Mouse (Mus musculus): ENCODE results near the gene Tcf19. TPM values are rescaled to one million over a fixed set of nuclear protein-coding genes. Genes with fewer than 3 reads are reported as not detected.

Gene Tcf19
- polyA plus RNA-seq, 1 experiment from 2014 or later = 32.7 TPM

DNA sequence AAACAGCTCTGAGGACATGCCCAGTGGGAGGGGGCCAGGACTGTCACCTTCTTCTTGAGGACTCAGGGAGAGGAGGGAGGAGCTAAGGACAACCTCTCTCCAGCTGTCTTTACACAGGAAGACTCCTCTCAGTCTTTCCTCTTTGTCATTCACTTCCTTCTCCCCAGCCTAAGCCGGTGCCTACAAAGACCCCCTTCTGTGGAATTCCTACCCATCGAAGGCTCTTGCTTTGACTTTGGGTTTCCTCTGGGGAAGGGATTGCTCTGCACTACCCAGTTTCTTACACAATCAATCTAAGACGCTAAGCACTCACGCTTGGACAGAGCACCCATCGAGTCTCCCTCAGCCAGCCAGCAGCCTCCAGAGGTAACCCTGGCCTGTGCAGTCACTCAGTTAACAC, 32.0 kb upstream of the Tcf19 start:
- TF ChIP-seq EP300 (optimal IDR thresholded peaks at IDR 0.05) = no peak
- no peak for TF ChIP-seq CTCF (IDR thresholded peaks at IDR 0.05; ENCODE audit: low read depth)
- Histone ChIP-seq H3K36me3 (ENCODE audit: control insufficient read depth, insufficient read depth, low read length) (no peaks in the 10 kb centered on the region), H3K4me3 (ENCODE audit: low read depth, low read length) (no peak overlapping the region), H3K27ac (replicated peaks) (peak overlapping the region; percentile 69; the same call in 1 of the 2 replicates), H3K27me3 (ENCODE audit: control insufficient read depth, insufficient read depth, low read length) (no peaks in the 10 kb centered on the region), H3K9ac (ENCODE audit: low read length) (no peak overlapping the region), H3K4me2 (replicated peaks; ENCODE audit: low read depth) (no peak overlapping the region), H3K9me3 (ENCODE audit: control insufficient read depth, low read length) (no peaks in the 10 kb centered on the region), H3K4me1 (replicated peaks; ENCODE audit: control insufficient read depth, insufficient read depth) (no peaks in the 10 kb centered on the region)
- 25% methylated on average over 5 of the region's 5 CpGs for WGBS
- ATAC-seq (ENCODE audit: low FRiP score, low TSS enrichment) (no peak), DNase-seq (ENCODE audit: low spot score) (no peak)

DNA sequence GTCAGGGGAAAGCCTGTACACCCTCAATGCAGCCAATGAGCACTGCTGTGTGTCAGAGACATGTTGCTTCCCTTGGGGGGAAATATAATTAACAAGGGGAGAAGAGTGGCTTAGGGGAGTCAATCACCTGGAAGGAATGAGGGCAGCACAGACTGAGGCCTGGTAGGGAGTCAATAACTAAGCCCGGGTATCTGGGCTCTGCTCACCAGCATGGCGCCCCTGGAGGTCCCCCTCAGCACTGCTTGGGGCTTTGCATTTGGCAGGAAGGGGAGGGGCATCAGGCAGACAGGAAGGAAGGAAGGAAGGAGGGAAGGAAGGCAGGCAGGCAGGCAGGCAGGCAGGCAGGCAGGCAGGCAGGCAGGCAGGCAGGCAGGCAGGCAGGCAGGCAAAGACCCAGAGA, 30.8 kb upstream of the Tcf19 start:
- no peaks in the 10 kb centered on the region for H3K9me3 ChIP-seq (ENCODE audit: control insufficient read depth, low read length)
- H3K4me1 ChIP-seq (replicated peaks; ENCODE audit: control insufficient read depth, insufficient read depth) = no peaks in the 10 kb centered on the region
- 67% methylated on average over 1 of the region's 2 CpGs for WGBS
- DNase-seq (ENCODE audit: low spot score) (no peak), ATAC-seq (ENCODE audit: low FRiP score, low TSS enrichment) (no peak)
- no peaks in the 10 kb centered on the region for H3K36me3 ChIP-seq (ENCODE audit: control insufficient read depth, insufficient read depth, low read length)
- no peaks in the 10 kb centered on the region for H3K27me3 ChIP-seq (ENCODE audit: control insufficient read depth, insufficient read depth, low read length)
- H3K9ac ChIP-seq (ENCODE audit: low read length) = no peak overlapping the region
- TF ChIP-seq EP300 (optimal IDR thresholded peaks at IDR 0.05) (no peak), CTCF (IDR thresholded peaks at IDR 0.05; ENCODE audit: low read depth) (0 out of 2 replicates have a peak, but pooled peaks have one; percentile 10)
- H3K4me2 ChIP-seq (replicated peaks; ENCODE audit: low read depth) = no peak overlapping the region
- no peak overlapping the region for H3K27ac ChIP-seq (replicated peaks)
- H3K4me3 ChIP-seq (ENCODE audit: low read depth, low read length) = no peak overlapping the region

DNA sequence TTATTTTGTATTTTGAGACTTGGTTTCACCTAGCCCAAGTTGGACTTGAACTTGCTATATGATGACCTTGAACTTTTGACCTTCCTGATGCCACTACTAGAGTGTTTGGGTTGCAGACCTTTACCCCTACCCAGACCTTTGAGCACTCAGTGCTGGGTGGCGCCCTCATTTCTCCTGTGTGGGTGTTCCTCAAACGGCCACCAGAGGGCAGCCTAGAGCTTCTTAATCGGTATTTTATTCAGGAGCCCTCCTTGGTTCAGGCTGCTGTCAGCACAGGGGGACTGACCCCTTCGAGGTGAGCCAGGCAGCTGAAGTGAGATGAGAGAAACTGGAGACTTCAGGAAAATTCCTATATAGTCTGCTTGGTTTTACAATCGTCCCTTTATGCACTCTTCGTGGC, 28.1 kb upstream of the Tcf19 start:
- DNase-seq (ENCODE audit: low spot score) = peak; percentile 58
- no peaks in the 10 kb centered on the region for H3K27me3 ChIP-seq (ENCODE audit: control insufficient read depth, insufficient read depth, low read length)
- H3K9ac ChIP-seq (ENCODE audit: low read length) = no peak overlapping the region
- no peak overlapping the region for H3K27ac ChIP-seq (replicated peaks)
- 34% methylated on average over 6 of the region's 6 CpGs for WGBS
- 0 out of 2 replicates have a peak, but pooled peaks have one; percentile 27 for ATAC-seq (ENCODE audit: low FRiP score, low TSS enrichment)
- H3K4me3 ChIP-seq (ENCODE audit: low read depth, low read length) = no peak overlapping the region
- H3K4me1 ChIP-seq (replicated peaks; ENCODE audit: control insufficient read depth, insufficient read depth) = no peaks in the 10 kb centered on the region
- TF ChIP-seq CTCF (IDR thresholded peaks at IDR 0.05; ENCODE audit: low read depth) (peak; percentile 87), EP300 (optimal IDR thresholded peaks at IDR 0.05) (no peak)
- no peaks in the 10 kb centered on the region for H3K9me3 ChIP-seq (ENCODE audit: control insufficient read depth, low read length)
- no peak overlapping the region for H3K4me2 ChIP-seq (replicated peaks; ENCODE audit: low read depth)
- H3K36me3 ChIP-seq (ENCODE audit: control insufficient read depth, insufficient read depth, low read length) = no peaks in the 10 kb centered on the region

DNA sequence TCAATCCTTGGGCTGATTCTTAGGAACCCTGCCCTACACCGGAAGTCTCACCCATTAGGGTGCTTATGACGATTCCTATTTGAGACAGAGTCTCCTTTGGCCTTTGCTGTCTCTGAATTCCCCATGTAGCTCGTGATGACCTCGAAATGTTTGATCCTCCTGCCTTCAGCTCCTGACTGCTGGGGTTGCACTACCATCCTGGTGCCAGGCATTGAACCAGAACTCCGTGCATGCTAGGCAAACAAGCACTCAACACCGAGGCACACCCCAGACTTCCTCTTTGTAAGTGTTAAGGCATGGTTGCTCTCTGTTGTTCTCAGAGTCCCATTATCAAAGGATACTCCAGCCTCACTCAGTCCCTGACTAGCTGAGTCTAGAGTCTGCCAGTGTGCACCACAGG, 27.4 kb upstream of the Tcf19 start:
- Histone ChIP-seq H3K4me2 (replicated peaks; ENCODE audit: low read depth) (no peak overlapping the region), H3K4me1 (replicated peaks; ENCODE audit: control insufficient read depth, insufficient read depth) (no peaks in the 10 kb centered on the region), H3K27me3 (ENCODE audit: control insufficient read depth, insufficient read depth, low read length) (no peaks in the 10 kb centered on the region), H3K9ac (ENCODE audit: low read length) (no peak overlapping the region), H3K9me3 (ENCODE audit: control insufficient read depth, low read length) (no peaks in the 10 kb centered on the region), H3K27ac (replicated peaks) (no peak overlapping the region), H3K36me3 (ENCODE audit: control insufficient read depth, insufficient read depth, low read length) (no peaks in the 10 kb centered on the region), H3K4me3 (ENCODE audit: low read depth, low read length) (no peak overlapping the region)
- no peak for ATAC-seq (ENCODE audit: low FRiP score, low TSS enrichment)
- WGBS = 61% methylated on average over 6 of the region's 6 CpGs
- DNase-seq (ENCODE audit: low spot score) = no peak
- TF ChIP-seq CTCF (IDR thresholded peaks at IDR 0.05; ENCODE audit: low read depth) = no peak
- no peak for TF ChIP-seq EP300 (optimal IDR thresholded peaks at IDR 0.05)

DNA sequence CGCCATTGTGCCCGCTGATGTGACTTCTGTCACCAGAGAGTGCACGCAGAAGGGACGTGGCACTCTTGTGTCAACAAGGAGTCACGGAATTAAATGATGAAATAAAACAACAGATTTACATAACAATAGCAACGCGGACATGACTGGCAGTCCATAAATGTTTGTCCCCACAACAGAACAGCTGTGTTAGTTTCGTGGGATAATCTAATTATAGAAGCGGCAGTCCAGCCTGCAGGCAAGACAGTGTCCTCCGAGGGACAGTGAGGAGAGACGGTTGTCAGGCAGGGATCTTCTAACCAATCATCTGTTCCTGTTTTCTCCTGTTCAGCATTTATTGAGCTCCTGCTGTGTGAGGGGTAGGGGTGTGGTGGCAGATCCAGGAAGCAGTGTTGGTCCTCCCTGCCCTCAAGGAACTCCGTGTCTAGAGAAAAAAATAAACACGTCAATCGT, 26.8 kb upstream of the Tcf19 start:
- Histone ChIP-seq H3K27me3 (ENCODE audit: control insufficient read depth, insufficient read depth, low read length) (no peaks in the 10 kb centered on the region), H3K9me3 (ENCODE audit: control insufficient read depth, low read length) (no peaks in the 10 kb centered on the region), H3K4me1 (replicated peaks; ENCODE audit: control insufficient read depth, insufficient read depth) (no peaks in the 10 kb centered on the region), H3K9ac (ENCODE audit: low read length) (no peak overlapping the region), H3K4me3 (ENCODE audit: low read depth, low read length) (no peak overlapping the region), H3K4me2 (replicated peaks; ENCODE audit: low read depth) (no peak overlapping the region), H3K36me3 (ENCODE audit: control insufficient read depth, insufficient read depth, low read length) (no peaks in the 10 kb centered on the region), H3K27ac (replicated peaks) (no peak overlapping the region)
- WGBS = 51% methylated on average over 14 of the region's 14 CpGs
- TF ChIP-seq CTCF (IDR thresholded peaks at IDR 0.05; ENCODE audit: low read depth) = no peak
- DNase-seq (ENCODE audit: low spot score) (no peak), ATAC-seq (ENCODE audit: low FRiP score, low TSS enrichment) (no peak)

DNA sequence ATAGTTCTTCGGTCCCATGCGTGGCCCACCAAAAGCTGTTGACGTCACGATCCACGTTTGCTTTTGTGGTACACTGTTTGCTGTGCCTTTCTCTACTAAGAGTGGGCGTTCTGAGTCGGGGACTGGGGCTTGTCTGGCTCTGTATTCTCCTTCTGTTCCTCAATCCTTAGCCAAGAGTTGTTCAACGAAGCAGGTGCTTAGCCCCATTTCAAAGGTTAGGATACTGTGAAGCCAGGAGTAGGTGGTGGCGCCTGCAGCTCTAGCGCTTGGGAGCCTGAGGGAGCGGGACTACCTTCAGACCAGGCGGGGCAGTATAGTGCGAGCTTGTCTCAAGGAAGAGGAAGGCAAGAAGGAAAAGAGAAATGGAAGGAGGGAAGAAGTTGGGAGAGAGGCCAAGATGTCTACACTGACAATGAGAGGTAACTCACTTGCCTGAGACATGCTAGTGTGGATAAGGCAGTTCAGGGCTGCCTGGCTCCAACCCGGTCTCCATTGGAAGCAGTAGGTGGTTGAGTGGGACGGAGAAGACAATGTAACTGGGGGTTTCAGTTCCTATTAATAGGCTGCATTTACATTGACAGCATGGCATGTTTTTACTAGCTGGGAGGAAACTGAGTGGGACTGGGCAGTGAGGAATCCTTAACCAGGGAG, 26.3 kb upstream of the Tcf19 start:
- no peak for ATAC-seq (ENCODE audit: low FRiP score, low TSS enrichment)
- no peaks in the 10 kb centered on the region for H3K9me3 ChIP-seq (ENCODE audit: control insufficient read depth, low read length)

More for the DNA sequence above, 26.3 kb upstream of the Tcf19 start:
- H3K36me3 ChIP-seq (ENCODE audit: control insufficient read depth, insufficient read depth, low read length) = no peaks in the 10 kb centered on the region
- H3K9ac ChIP-seq (ENCODE audit: low read length) = no peak overlapping the region
- H3K27ac ChIP-seq (replicated peaks) = 0 out of 2 replicates have a peak overlapping the region, but pooled peaks have one; percentile 8
- TF ChIP-seq EP300 (optimal IDR thresholded peaks at IDR 0.05) (no peak), CTCF (IDR thresholded peaks at IDR 0.05; ENCODE audit: low read depth) (no peak)
- no peaks in the 10 kb centered on the region for H3K27me3 ChIP-seq (ENCODE audit: control insufficient read depth, insufficient read depth, low read length)
- no peaks in the 10 kb centered on the region for H3K4me1 ChIP-seq (replicated peaks; ENCODE audit: control insufficient read depth, insufficient read depth)
- H3K4me2 ChIP-seq (replicated peaks; ENCODE audit: low read depth) = no peak overlapping the region
- no peak overlapping the region for H3K4me3 ChIP-seq (ENCODE audit: low read depth, low read length)
- 75% methylated on average over 15 of the region's 15 CpGs for WGBS
- no peak for DNase-seq (ENCODE audit: low spot score)

All from stomach, postnatal 0 days (tissue).